Mouse (Mus musculus) forebrain, embryonic 14.5 days (tissue): ENCODE data around the gene St3gal4. TPM values are rescaled to one million over a fixed set of nuclear protein-coding genes. Genes with fewer than 3 reads are reported as not detected.

ENCODE experiments used
- ATAC-seq: fragments of 200-750 bp; cut with Nextera tagmentation; 2 replicates; pipeline ENCODE4 v1.8.0; 2017; ENCODE audit warnings: mild to moderate bottlenecking, moderate library complexity
- DNase-seq: peaks from one replicate; pipeline ENCODE4 v3.0.0-alpha.2; 2015; ENCODE audit warnings: low spot score
- H3K27ac ChIP-seq: fragments of 300-500 bp; sonication (generic); 2 replicates; pipeline ENCODE4 v1.5.1; 2014; ENCODE audit warnings: low read depth, mild to moderate bottlenecking, control low read depth, low read length, moderate library complexity
- H3K27me3 ChIP-seq: fragments of 300-500 bp; sonication (generic); replicated peaks from 2 replicates; pipeline ENCODE4 v1.6.1; 2014; ENCODE audit warnings: low read length, control low read depth, mixed read lengths; ENCODE audit not compliant: control insufficient read depth, insufficient read depth
- H3K36me3 ChIP-seq: fragments of 300-500 bp; sonication (generic); 2 replicates; pipeline ENCODE4 v1.6.1; 2014; ENCODE audit warnings: low read length, control low read depth; ENCODE audit not compliant: control insufficient read depth, insufficient read depth
- H3K4me1 ChIP-seq: fragments of 300-500 bp; sonication (generic); 2 replicates; pipeline ENCODE4 v1.6.1; 2014; ENCODE audit warnings: antibody characterized with exemption, low read length, control low read depth; ENCODE audit not compliant: control insufficient read depth, insufficient read depth
- H3K4me2 ChIP-seq: fragments of 300-500 bp; sonication (generic); 2 replicates; pipeline ENCODE4 v1.6.1; 2014; ENCODE audit warnings: mild to moderate bottlenecking, control low read depth, low read length
- H3K4me3 ChIP-seq: fragments of 300-500 bp; sonication (generic); 2 replicates; pipeline ENCODE4 v1.5.1; 2014; ENCODE audit warnings: low read depth, low read length, control low read depth
- H3K9ac ChIP-seq: fragments of 300-500 bp; sonication (generic); 2 replicates; pipeline ENCODE4 v1.6.1; 2014; ENCODE audit warnings: mild to moderate bottlenecking, low read length, control low read depth, moderate library complexity
- H3K9me3 ChIP-seq: fragments of 300-500 bp; sonication (generic); replicated peaks from 2 replicates; pipeline ENCODE4 v1.6.1; 2016; ENCODE audit warnings: low read length, control low read depth, mixed read lengths; ENCODE audit not compliant: control insufficient read depth
- WGBS: fragments of 180-500 bp; shearing (Covaris S2); extraction: QIAGEN DNeasy Blood & Tissue Kit; methylation state at CpG from one replicate; pipeline ENCODE4 v1.1.7; 2014; 5-methylcytosine and 5-hydroxymethylcytosine counted together
- polyA plus RNA-seq: library from polyadenylated mRNA; unstranded; fragments of >200 nt; fragmentation: Nextera tagmentation; extraction: Ambion mirVana; gene quantifications from 2 replicates; pipeline ENCODE4 v1.2.1, GENCODE M21; 2014

The St3gal4 gene
- polyA plus RNA-seq, 1 experiment from 2014 or later, result 10.1 TPM

DNA sequence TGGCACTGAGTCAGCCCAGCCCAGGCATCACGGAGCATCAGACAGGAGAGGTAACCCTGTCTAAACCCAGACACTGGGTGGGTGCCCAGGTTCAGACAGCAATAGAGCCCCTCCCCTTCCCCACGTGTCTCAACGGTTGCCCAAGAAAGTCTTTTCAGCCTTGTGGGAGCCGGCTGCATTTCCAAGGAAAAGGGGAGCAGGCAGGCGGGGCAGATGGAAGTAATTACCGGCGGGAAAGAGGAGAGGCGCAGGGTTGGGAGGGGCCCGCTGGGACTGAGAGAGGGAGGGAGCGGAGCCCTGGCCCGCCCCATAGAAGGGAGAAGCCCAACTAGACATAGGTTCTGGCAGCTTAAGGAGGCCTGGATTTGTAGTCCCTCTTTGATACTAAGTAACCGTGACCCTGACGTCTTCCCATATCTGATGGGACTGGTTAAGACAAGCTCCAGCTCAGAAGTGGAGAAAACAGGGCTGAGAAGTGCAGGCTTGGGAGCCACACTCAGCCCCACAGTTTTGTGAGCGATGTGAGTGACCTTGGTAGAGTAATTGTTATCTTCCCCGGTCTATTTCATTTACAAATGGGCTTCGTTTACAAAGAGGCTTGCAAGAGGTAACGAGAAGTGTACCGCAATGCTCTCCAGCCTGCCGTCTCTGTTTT is 7.0 kb downstream of the St3gal4 start:
- peak overlapping the region; percentile 28 for H3K4me2 ChIP-seq
- H3K4me1 ChIP-seq, result peaks cover 18% of the 10 kb centered on the region
- no peaks in the 10 kb centered on the region for H3K9me3 ChIP-seq
- H3K9ac ChIP-seq, result peak overlapping the region; percentile 7; the same call in 1 of the 2 replicates
- 14% methylated on average over 19 of the region's 19 CpGs for WGBS
- no peaks in the 10 kb centered on the region for H3K27me3 ChIP-seq
- H3K36me3 ChIP-seq, result no peaks in the 10 kb centered on the region
- ATAC-seq (peak; percentile 33), DNase-seq (peak; percentile 67)
- no peak overlapping the region for H3K4me3 ChIP-seq
- H3K27ac ChIP-seq, result no peak overlapping the region

DNA sequence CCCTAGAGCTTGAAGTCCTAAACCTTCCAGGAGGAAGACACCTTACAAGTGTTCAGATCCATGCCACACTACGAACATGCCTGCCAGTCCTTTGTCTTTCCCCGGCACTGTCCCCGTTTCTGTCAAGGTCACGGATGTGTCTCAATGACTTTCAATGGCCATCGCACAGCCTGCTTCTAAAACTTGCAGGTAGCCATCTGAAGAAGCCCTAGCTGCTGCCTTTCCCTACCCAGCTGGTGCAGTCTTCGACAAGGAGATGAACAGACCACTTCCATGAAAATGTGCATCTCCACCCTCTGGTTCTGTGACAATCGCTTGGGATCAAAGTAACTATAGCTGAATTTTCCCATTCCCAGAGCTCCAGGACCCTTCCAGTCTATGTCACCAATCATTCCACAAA is 7.6 kb downstream of the St3gal4 start:
- H3K4me3 ChIP-seq, result no peak overlapping the region
- 80% methylated on average over 7 of the region's 7 CpGs for WGBS
- H3K9ac ChIP-seq, result 0 out of 2 replicates have a peak overlapping the region, but pooled peaks have one; percentile 7
- H3K9me3 ChIP-seq, result no peaks in the 10 kb centered on the region
- ATAC-seq (no peak), DNase-seq (no peak)
- peak overlapping the region; percentile 28 for H3K4me2 ChIP-seq
- no peaks in the 10 kb centered on the region for H3K36me3 ChIP-seq
- H3K27me3 ChIP-seq, result no peaks in the 10 kb centered on the region
- H3K27ac ChIP-seq, result no peak overlapping the region
- H3K4me1 ChIP-seq, result peaks cover 18% of the 10 kb centered on the region

GRCm38 (mm10) chr9:35110567-35110966 is 8.5 kb downstream of the St3gal4 start:
- Histone ChIP-seq H3K36me3 (no peaks in the 10 kb centered on the region), H3K9me3 (no peaks in the 10 kb centered on the region), H3K27me3 (no peaks in the 10 kb centered on the region), H3K4me3 (no peak overlapping the region), H3K27ac (no peak overlapping the region), H3K4me1 (peaks cover 20% of the 10 kb centered on the region), H3K4me2 (no peak overlapping the region), H3K9ac (no peak overlapping the region)
- DNase-seq, result no peak
- ATAC-seq, result no peak
- 88% methylated on average over 4 of the region's 4 CpGs for WGBS

- WGBS, result 87% methylated on average over 5 of the region's 5 CpGs
- H3K9me3 ChIP-seq, result no peaks in the 10 kb centered on the region
- H3K4me2 ChIP-seq, result no peak overlapping the region
- no peaks in the 10 kb centered on the region for H3K36me3 ChIP-seq
- H3K4me3 ChIP-seq, result no peak overlapping the region
- H3K4me1 ChIP-seq, result peaks cover 20% of the 10 kb centered on the region
- no peak overlapping the region for H3K9ac ChIP-seq
- no peaks in the 10 kb centered on the region for H3K27me3 ChIP-seq
- no peak overlapping the region for H3K27ac ChIP-seq
- DNase-seq (no peak), ATAC-seq (no peak)
Measured at GRCm38 (mm10) chr9:35110051-35110450, 9.0 kb downstream of the St3gal4 start.

- H3K9me3 ChIP-seq, result no peaks in the 10 kb centered on the region
- H3K36me3 ChIP-seq, result no peaks in the 10 kb centered on the region
- no peak overlapping the region for H3K4me3 ChIP-seq
- H3K27me3 ChIP-seq, result no peaks in the 10 kb centered on the region
- H3K27ac ChIP-seq, result no peak overlapping the region
- H3K9ac ChIP-seq, result no peak overlapping the region
- peak; percentile 65 for DNase-seq
- peaks cover 20% of the 10 kb centered on the region for H3K4me1 ChIP-seq
- ATAC-seq, result peak; percentile 49; the same call in 1 of the 2 replicates
- no peak overlapping the region for H3K4me2 ChIP-seq
- WGBS, result 47% methylated on average over 5 of the region's 5 CpGs
Measured at GRCm38 (mm10) chr9:35108916-35109315, 10.2 kb downstream of the St3gal4 start.

DNA sequence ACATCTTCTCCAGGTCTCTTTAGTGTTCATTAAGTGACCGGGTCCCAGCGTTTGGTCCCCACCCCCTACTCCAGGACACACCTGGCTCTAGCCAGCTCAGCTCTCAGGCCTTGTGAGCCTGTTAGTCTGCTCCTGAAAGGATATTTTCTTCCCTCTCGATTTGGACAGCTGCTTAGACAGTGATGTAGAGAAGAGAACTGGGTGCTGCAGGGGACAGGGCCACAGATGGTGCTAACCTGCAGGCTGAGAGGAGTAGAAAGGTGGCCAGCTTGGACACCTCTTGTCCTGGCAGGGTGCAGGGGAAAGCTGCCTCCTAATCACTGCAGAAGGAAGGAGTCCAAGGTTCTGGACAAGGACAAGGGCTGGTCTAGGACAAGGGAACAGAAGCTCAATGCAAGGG is 11.0 kb downstream of the St3gal4 start:
- Histone ChIP-seq H3K9ac (no peak overlapping the region), H3K27ac (no peak overlapping the region), H3K9me3 (no peaks in the 10 kb centered on the region), H3K4me1 (peaks cover 20% of the 10 kb centered on the region), H3K27me3 (no peaks in the 10 kb centered on the region), H3K36me3 (no peaks in the 10 kb centered on the region), H3K4me2 (no peak overlapping the region), H3K4me3 (no peak overlapping the region)
- ATAC-seq, result no peak
- DNase-seq, result no peak
- 88% methylated on average over 3 of the region's 3 CpGs for WGBS

- Histone ChIP-seq H3K9me3 (no peaks in the 10 kb centered on the region), H3K27ac (no peak overlapping the region), H3K4me1 (peaks cover 19% of the 10 kb centered on the region), H3K36me3 (no peaks in the 10 kb centered on the region), H3K27me3 (no peaks in the 10 kb centered on the region), H3K4me3 (no peak overlapping the region), H3K9ac (no peak overlapping the region), H3K4me2 (no peak overlapping the region)
- DNase-seq (no peak), ATAC-seq (no peak)
- WGBS, result 86% methylated on average over 5 of the region's 5 CpGs
Measured at GRCm38 (mm10) chr9:35107396-35107795, 11.7 kb downstream of the St3gal4 start.

GRCm38 (mm10) chr9:35105884-35106880 is 12.9 kb downstream of the St3gal4 start:
- no peaks in the 10 kb centered on the region for H3K36me3 ChIP-seq
- H3K9me3 ChIP-seq, result no peaks in the 10 kb centered on the region
- no peak overlapping the region for H3K27ac ChIP-seq
- no peaks in the 10 kb centered on the region for H3K27me3 ChIP-seq
- H3K4me1 ChIP-seq, result peaks cover 9% of the 10 kb centered on the region
- no peak overlapping the region for H3K9ac ChIP-seq
- no peak overlapping the region for H3K4me2 ChIP-seq
- ATAC-seq (no peak), DNase-seq (no peak)
- H3K4me3 ChIP-seq, result no peak overlapping the region
- WGBS, result 68% methylated on average over 15 of the region's 15 CpGs

GRCm38 (mm10) chr9:35105438-35105837 is 13.6 kb downstream of the St3gal4 start:
- Histone ChIP-seq H3K4me2 (no peak overlapping the region), H3K9me3 (no peaks in the 10 kb centered on the region), H3K4me3 (no peak overlapping the region), H3K36me3 (no peaks in the 10 kb centered on the region), H3K9ac (no peak overlapping the region), H3K4me1 (peaks cover 9% of the 10 kb centered on the region), H3K27me3 (no peaks in the 10 kb centered on the region), H3K27ac (no peak overlapping the region)
- DNase-seq (no peak), ATAC-seq (no peak)
- WGBS, result 68% methylated on average over 2 of the region's 2 CpGs
